Mouse (Mus musculus) spleen, adult 12 weeks (tissue): ENCODE data around the gene Clpp.

Experiments used
- DNase-seq: peaks from one replicate; pipeline ENCODE4 v3.0.0; 2022; ENCODE audit warnings: low spot score

Clpp gene

GRCm38 (mm10) chr17:57031661-57032420 is 41.7 kb downstream of the Clpp start:
- DNase-seq = peak; percentile 98

GRCm38 (mm10) chr17:57032854-57033253 is 42.7 kb downstream of the Clpp start:
- no peak for DNase-seq

- no peak for DNase-seq
Measured at GRCm38 (mm10) chr17:57038978-57039377, 48.9 kb downstream of the Clpp start.

- no peak for DNase-seq
Measured at GRCm38 (mm10) chr17:57041554-57041953, 51.4 kb downstream of the Clpp start, which contains the start of gene Slc25a41. Gene Slc25a41, minus strand, starts transcription at chr17:57041654.
